Mouse (Mus musculus) limb, embryonic 13.5 days (tissue): Measurements from ENCODE around the gene Morf4l2. TPM values are rescaled to one million over a fixed set of nuclear protein-coding genes. Genes with fewer than 3 reads are reported as not detected.
"Not testable (repeated sequence)": the region's sequence is repeated elsewhere in the genome, so short reads cannot be mapped to it uniquely, and the experiment has no call there.

ENCODE experiments used
- ATAC-seq: fragments of 200-750 bp; cut with Nextera tagmentation; 2 replicates; pipeline ENCODE4 v1.8.0; 2017; ENCODE audit warnings: low read depth, moderate number of reproducible peaks, moderate TSS enrichment; ENCODE audit not compliant: low FRiP score
- H3K27ac ChIP-seq: fragments of 300-500 bp; sonication (generic); 2 replicates; pipeline ENCODE4 v1.5.1; 2015; ENCODE audit warnings: inconsistent platforms, mild to moderate bottlenecking, moderate library complexity
- H3K27me3 ChIP-seq: fragments of 300-500 bp; sonication (generic); 2 replicates; pipeline ENCODE4 v1.6.1; 2015; ENCODE audit warnings: mild to moderate bottlenecking, inconsistent platforms
- H3K36me3 ChIP-seq: fragments of 300-500 bp; sonication (generic); 2 replicates; pipeline ENCODE4 v1.6.1; 2015; ENCODE audit warnings: inconsistent platforms, mild to moderate bottlenecking, moderate library complexity
- H3K4me1 ChIP-seq: fragments of 300-500 bp; sonication (generic); 2 replicates; pipeline ENCODE4 v1.6.1; 2015; ENCODE audit warnings: inconsistent platforms
- H3K4me2 ChIP-seq: fragments of 300-500 bp; sonication (generic); replicated peaks from 2 replicates; pipeline ENCODE4 v1.6.1; 2015; ENCODE audit warnings: inconsistent platforms, mild to moderate bottlenecking, moderate library complexity
- H3K4me3 ChIP-seq: fragments of 300-500 bp; sonication (generic); 2 replicates; pipeline ENCODE4 v1.5.1; 2015; ENCODE audit warnings: moderate library complexity, mild to moderate bottlenecking, inconsistent platforms
- H3K9ac ChIP-seq: fragments of 300-500 bp; sonication (generic); 2 replicates; pipeline ENCODE4 v1.6.1; 2015; ENCODE audit warnings: mild to moderate bottlenecking, inconsistent platforms
- H3K9me3 ChIP-seq: fragments of 300-500 bp; sonication (generic); 2 replicates; pipeline ENCODE4 v1.6.1; 2016; ENCODE audit warnings: inconsistent platforms
- WGBS: fragments of 180-500 bp; shearing (Covaris S2); methylation state at CpG from one replicate; pipeline ENCODE4 v1.1.7; 2015; 5-methylcytosine and 5-hydroxymethylcytosine counted together
- polyA plus RNA-seq: library from polyadenylated mRNA; unstranded; fragments of >200 nt; fragmentation: Nextera tagmentation; extraction: Ambion mirVana; gene quantifications from 2 replicates; pipeline ENCODE4 v1.2.1, GENCODE M21; 2015

Gene Morf4l2
- polyA plus RNA-seq, 1 experiment from 2014 or later = 684 TPM

GRCm38 (mm10) chrX:136741651-136742201 lies 1.8 kb downstream of the Morf4l2 start:
- Histone ChIP-seq H3K27me3 (no peaks in the 10 kb centered on the region; the same call in 1 of the 2 replicates), H3K9ac (peak overlapping the region; percentile 56; the same call in 1 of the 2 replicates), H3K36me3 (peaks cover 6% of the 10 kb centered on the region; the same call in 1 of the 2 replicates), H3K4me1 (peaks cover 7% of the 10 kb centered on the region), H3K4me3 (peak overlapping the region; percentile 55), H3K27ac (peak overlapping the region; percentile 84), H3K9me3 (no peaks in the 10 kb centered on the region), H3K4me2 (peak overlapping the region; percentile 59)
- ATAC-seq = peak; percentile 78
- 23% methylated on average over 46 of the region's 46 CpGs for WGBS

- peaks cover 8% of the 10 kb centered on the region; the same call in 1 of the 2 replicates for H3K36me3 ChIP-seq
- WGBS = 19% methylated on average over 39 of the region's 39 CpGs
- no peaks in the 10 kb centered on the region for H3K9me3 ChIP-seq
- no peaks in the 10 kb centered on the region; the same call in 1 of the 2 replicates for H3K27me3 ChIP-seq
- peaks cover 7% of the 10 kb centered on the region for H3K4me1 ChIP-seq
- peak overlapping the region; percentile 55 for H3K4me3 ChIP-seq
- no peak overlapping the region for H3K4me2 ChIP-seq
- ATAC-seq = peak; percentile 97
- peak overlapping the region; percentile 76 for H3K9ac ChIP-seq
- peak overlapping the region; percentile 84 for H3K27ac ChIP-seq
Observed at GRCm38 (mm10) chrX:136740791-136741650, 2.5 kb downstream of the Morf4l2 start.

- WGBS = 16% methylated on average over 15 of the region's 15 CpGs
- H3K4me2 ChIP-seq = peak overlapping the region; percentile 65
- H3K27me3 ChIP-seq = no peaks in the 10 kb centered on the region
- H3K27ac ChIP-seq = peak overlapping the region; percentile 83
- H3K4me3 ChIP-seq = peak overlapping the region; percentile 55
- peaks cover 12% of the 10 kb centered on the region for H3K36me3 ChIP-seq
- ATAC-seq = no peak
- no peaks in the 10 kb centered on the region for H3K9me3 ChIP-seq
- peaks cover 7% of the 10 kb centered on the region for H3K4me1 ChIP-seq
- H3K9ac ChIP-seq = peak overlapping the region; percentile 76
Observed at GRCm38 (mm10) chrX:136740087-136740790, 3.3 kb downstream of the Morf4l2 start.

GRCm38 (mm10) chrX:136732016-136732415 lies 11.5 kb downstream of the Morf4l2 start:
- H3K9me3 ChIP-seq = no peaks in the 10 kb centered on the region
- 87% methylated on average over 4 of the region's 4 CpGs for WGBS
- no peaks in the 10 kb centered on the region for H3K27me3 ChIP-seq
- H3K4me3 ChIP-seq = no peak overlapping the region
- H3K36me3 ChIP-seq = peaks cover 16% of the 10 kb centered on the region; the same call in 1 of the 2 replicates
- no peak overlapping the region for H3K9ac ChIP-seq
- H3K4me2 ChIP-seq = no peak overlapping the region
- H3K4me1 ChIP-seq = no peaks in the 10 kb centered on the region
- no peak overlapping the region for H3K27ac ChIP-seq
- no peak for ATAC-seq

- ATAC-seq = peak; percentile 64; the same call in 1 of the 2 replicates
- H3K4me2 ChIP-seq, H3K4me3 ChIP-seq, H3K27ac ChIP-seq, H3K36me3 ChIP-seq, H3K4me1 ChIP-seq, H3K27me3 ChIP-seq, H3K9ac ChIP-seq, H3K9me3 ChIP-seq: not testable (repeated sequence)
- 59% methylated on average over 3 of the region's 3 CpGs for WGBS
Observed at GRCm38 (mm10) chrX:136714742-136715474, 28.6 kb downstream of the Morf4l2 start.

GRCm38 (mm10) chrX:136708782-136709181 lies 34.7 kb downstream of the Morf4l2 start:
- Histone ChIP-seq H3K27ac (peak overlapping the region; percentile 79), H3K9ac (peak overlapping the region; percentile 70), H3K4me1 (no peaks in the 10 kb centered on the region), H3K27me3 (peaks cover 7% of the 10 kb centered on the region; the same call in 1 of the 2 replicates), H3K9me3 (no peaks in the 10 kb centered on the region), H3K4me2 (peak overlapping the region; percentile 63), H3K4me3 (peak overlapping the region; percentile 53), H3K36me3 (no peaks in the 10 kb centered on the region)
- 18% methylated on average over 14 of the region's 14 CpGs for WGBS
- ATAC-seq = peak; percentile 4; the same call in 1 of the 2 replicates

- Histone ChIP-seq H3K4me1 (no peaks in the 10 kb centered on the region), H3K9ac (peak overlapping the region; percentile 70), H3K36me3 (no peaks in the 10 kb centered on the region), H3K27me3 (peaks cover 7% of the 10 kb centered on the region; the same call in 1 of the 2 replicates), H3K4me3 (peak overlapping the region; percentile 53), H3K4me2 (peak overlapping the region; percentile 63), H3K27ac (peak overlapping the region; percentile 79), H3K9me3 (no peaks in the 10 kb centered on the region)
- WGBS = 16% methylated on average over 18 of the region's 18 CpGs
- peak; percentile 89 for ATAC-seq
Observed at GRCm38 (mm10) chrX:136708168-136708681, 35.3 kb downstream of the Morf4l2 start.

- Histone ChIP-seq H3K9me3 (no peaks in the 10 kb centered on the region), H3K36me3 (no peaks in the 10 kb centered on the region), H3K4me1 (no peaks in the 10 kb centered on the region), H3K4me3 (peak within 1 kb of the TSS; percentile 53), H3K27ac (peak within 1 kb of the TSS; percentile 79), H3K27me3 (peaks cover 7% of the 10 kb centered on the region; the same call in 1 of the 2 replicates), H3K9ac (peak within 1 kb of the TSS; percentile 70), H3K4me2 (peak within 1 kb of the TSS; percentile 63)
- peak; percentile 93 for ATAC-seq
- WGBS = 14% methylated on average over 15 of the region's 15 CpGs
Observed at GRCm38 (mm10) chrX:136707446-136708167, 35.9 kb downstream of the Morf4l2 start, which contains the start of gene Tceal1. TSS of gene Tceal1 (plus strand) at chrX:136707982.

- Histone ChIP-seq H3K27ac (no peak overlapping the region), H3K9ac (no peak overlapping the region), H3K9me3 (no peaks in the 10 kb centered on the region), H3K4me2 (no peak overlapping the region), H3K4me1 (no peaks in the 10 kb centered on the region), H3K4me3 (no peak overlapping the region), H3K36me3 (no peaks in the 10 kb centered on the region), H3K27me3 (no peaks in the 10 kb centered on the region)
- WGBS = 75% methylated on average over 5 of the region's 5 CpGs
- ATAC-seq = no peak
Observed at GRCm38 (mm10) chrX:136693196-136693595, 50.3 kb downstream of the Morf4l2 start.

GRCm38 (mm10) chrX:136692294-136692675 lies 51.2 kb downstream of the Morf4l2 start:
- WGBS = 88% methylated on average over 4 of the region's 4 CpGs
- no peak overlapping the region for H3K27ac ChIP-seq
- ATAC-seq = no peak

More at GRCm38 (mm10) chrX:136692294-136692675, 51.2 kb downstream of the Morf4l2 start:
- Histone ChIP-seq H3K27me3 (no peaks in the 10 kb centered on the region), H3K9me3 (no peaks in the 10 kb centered on the region), H3K36me3 (no peaks in the 10 kb centered on the region), H3K9ac (no peak overlapping the region), H3K4me1 (no peaks in the 10 kb centered on the region), H3K4me3 (no peak overlapping the region), H3K4me2 (no peak overlapping the region)
